Mouse (Mus musculus) midbrain, embryonic 15.5 days (tissue): ENCODE measurements at regions not wholly inside any gene's neighbourhood (a gene's known extent, or its start where the extent isn't known, plus 50 kb on each side); places are given as distances from the start of the nearest gene placed in this dataset.

Source experiments
- ATAC-seq: fragments of 200-750 bp; cut with Nextera tagmentation; replicated peaks from 2 replicates; pipeline ENCODE4 v1.8.0; 2017; ENCODE audit warnings: moderate TSS enrichment
- H3K27ac ChIP-seq: fragments of 300-500 bp; sonication (generic); 2 replicates; pipeline ENCODE4 v1.5.1; 2015; ENCODE audit warnings: mild to moderate bottlenecking, inconsistent platforms
- H3K27me3 ChIP-seq: fragments of 300-500 bp; sonication (generic); replicated peaks from 2 replicates; pipeline ENCODE4 v1.6.1; 2015; ENCODE audit warnings: inconsistent platforms
- H3K36me3 ChIP-seq: fragments of 300-500 bp; sonication (generic); replicated peaks from 2 replicates; pipeline ENCODE4 v1.6.1; 2015; ENCODE audit warnings: inconsistent platforms
- H3K4me1 ChIP-seq: fragments of 300-500 bp; sonication (generic); 2 replicates; pipeline ENCODE4 v1.6.1; 2015; ENCODE audit warnings: inconsistent platforms
- H3K4me2 ChIP-seq: fragments of 300-500 bp; sonication (generic); 2 replicates; pipeline ENCODE4 v1.6.1; 2015; ENCODE audit warnings: inconsistent platforms, mild to moderate bottlenecking, moderate library complexity
- H3K4me3 ChIP-seq: fragments of 300-500 bp; sonication (generic); 2 replicates; pipeline ENCODE4 v1.5.1; 2015; ENCODE audit warnings: mild to moderate bottlenecking, inconsistent platforms
- H3K9ac ChIP-seq: fragments of 300-500 bp; sonication (generic); 2 replicates; pipeline ENCODE4 v1.6.1; 2015; ENCODE audit warnings: mild to moderate bottlenecking, inconsistent platforms
- H3K9me3 ChIP-seq: fragments of 300-500 bp; sonication (generic); 2 replicates; pipeline ENCODE4 v1.6.1; 2016; ENCODE audit warnings: inconsistent platforms
- WGBS: fragments of 180-500 bp; shearing (Covaris S2); methylation state at CpG from one replicate; pipeline ENCODE4 v1.1.7; 2015; ENCODE audit warnings: mixed read lengths; 5-methylcytosine and 5-hydroxymethylcytosine counted together

GRCm38 (mm10) chr17:10026770-10027169 lies 292.9 kb downstream of the Qk start:
- Histone ChIP-seq H3K4me2 (no peak overlapping the region), H3K27me3 (no peaks in the 10 kb centered on the region), H3K27ac (no peak overlapping the region), H3K9ac (no peak overlapping the region), H3K36me3 (no peaks in the 10 kb centered on the region), H3K4me1 (no peaks in the 10 kb centered on the region), H3K9me3 (no peaks in the 10 kb centered on the region), H3K4me3 (no peak overlapping the region)
- ATAC-seq, result no peak

- no peak for ATAC-seq
- Histone ChIP-seq H3K36me3 (no peaks in the 10 kb centered on the region), H3K9me3 (no peaks in the 10 kb centered on the region), H3K4me3 (no peak overlapping the region), H3K27ac (no peak overlapping the region), H3K4me1 (no peaks in the 10 kb centered on the region), H3K9ac (no peak overlapping the region), H3K4me2 (no peak overlapping the region), H3K27me3 (no peaks in the 10 kb centered on the region)
- 76% methylated on average over 5 of the region's 5 CpGs for WGBS
These were observed 294.4 kb downstream of the Qk start for GRCm38 (mm10) chr17:10025212-10025611.

GRCm38 (mm10) chr17:10024323-10024722 lies 295.3 kb downstream of the Qk start:
- Histone ChIP-seq H3K4me3 (no peak overlapping the region), H3K9ac (no peak overlapping the region), H3K36me3 (no peaks in the 10 kb centered on the region), H3K27me3 (no peaks in the 10 kb centered on the region), H3K9me3 (no peaks in the 10 kb centered on the region), H3K27ac (no peak overlapping the region), H3K4me2 (no peak overlapping the region), H3K4me1 (no peaks in the 10 kb centered on the region)
- ATAC-seq, result no peak

GRCm38 (mm10) chr17:10012161-10012560 lies 307.5 kb downstream of the Qk start:
- Histone ChIP-seq H3K9ac (no peak overlapping the region), H3K4me3 (no peak overlapping the region), H3K4me2 (no peak overlapping the region), H3K36me3 (no peaks in the 10 kb centered on the region), H3K9me3 (no peaks in the 10 kb centered on the region), H3K27me3 (no peaks in the 10 kb centered on the region), H3K27ac (no peak overlapping the region), H3K4me1 (no peaks in the 10 kb centered on the region)
- WGBS, result 62% methylated on average over 3 of the region's 3 CpGs
- no peak for ATAC-seq

GRCm38 (mm10) chr17:10011728-10012127 lies 307.9 kb downstream of the Qk start:
- H3K9me3 ChIP-seq, result no peaks in the 10 kb centered on the region
- H3K27ac ChIP-seq, result no peak overlapping the region
- 51% methylated on average over 8 of the region's 8 CpGs for WGBS
- H3K9ac ChIP-seq, result no peak overlapping the region
- H3K36me3 ChIP-seq, result no peaks in the 10 kb centered on the region
- H3K27me3 ChIP-seq, result no peaks in the 10 kb centered on the region
- no peak overlapping the region for H3K4me3 ChIP-seq
- H3K4me2 ChIP-seq, result no peak overlapping the region
- ATAC-seq, result no peak
- no peaks in the 10 kb centered on the region for H3K4me1 ChIP-seq

GRCm38 (mm10) chr17:10001071-10001591 lies 318.5 kb downstream of the Qk start:
- no peak overlapping the region for H3K4me3 ChIP-seq

GRCm38 (mm10) chr17:9995321-9995720 lies 324.3 kb downstream of the Qk start:
- no peaks in the 10 kb centered on the region for H3K27me3 ChIP-seq
- H3K4me3 ChIP-seq, result no peak overlapping the region
- ATAC-seq, result no peak
- no peak overlapping the region for H3K4me2 ChIP-seq
- WGBS, result 62% methylated on average over 5 of the region's 5 CpGs
- H3K9ac ChIP-seq, result no peak overlapping the region
- H3K36me3 ChIP-seq, result no peaks in the 10 kb centered on the region
- H3K4me1 ChIP-seq, result no peaks in the 10 kb centered on the region
- no peak overlapping the region for H3K27ac ChIP-seq
- no peaks in the 10 kb centered on the region for H3K9me3 ChIP-seq

More at GRCm38 (mm10) chr17:10001071-10001591, 318.5 kb downstream of the Qk start:
- Histone ChIP-seq H3K9me3 (no peaks in the 10 kb centered on the region), H3K36me3 (no peaks in the 10 kb centered on the region), H3K4me2 (no peak overlapping the region), H3K4me1 (no peaks in the 10 kb centered on the region), H3K27me3 (no peaks in the 10 kb centered on the region), H3K27ac (no peak overlapping the region), H3K9ac (no peak overlapping the region)
- no peak for ATAC-seq
- 85% methylated on average over 7 of the region's 7 CpGs for WGBS

GRCm38 (mm10) chr17:9990744-9991143 lies 321.2 kb upstream of the Pabpc6 start:
- H3K27ac ChIP-seq, result no peak overlapping the region
- H3K4me3 ChIP-seq, result no peak overlapping the region
- ATAC-seq, result no peak
- no peaks in the 10 kb centered on the region for H3K36me3 ChIP-seq
- H3K4me2 ChIP-seq, result no peak overlapping the region
- 95% methylated on average over 1 of the region's 1 CpGs for WGBS
- no peak overlapping the region for H3K9ac ChIP-seq
- H3K4me1 ChIP-seq, result no peaks in the 10 kb centered on the region
- H3K9me3 ChIP-seq, result no peaks in the 10 kb centered on the region
- no peaks in the 10 kb centered on the region for H3K27me3 ChIP-seq

- 91% methylated on average over 3 of the region's 3 CpGs for WGBS
These were observed 311.8 kb upstream of the Pabpc6 start for GRCm38 (mm10) chr17:9981273-9981672.

GRCm38 (mm10) chr17:9976866-9977421 lies 307.4 kb upstream of the Pabpc6 start:
- Histone ChIP-seq H3K4me1 (0 out of 2 replicates have a peak, but pooled peaks cover 9% of the 10 kb centered on the region), H3K36me3 (no peaks in the 10 kb centered on the region), H3K27me3 (no peaks in the 10 kb centered on the region), H3K27ac (no peak overlapping the region), H3K4me3 (no peak overlapping the region), H3K9me3 (no peaks in the 10 kb centered on the region), H3K4me2 (no peak overlapping the region), H3K9ac (no peak overlapping the region)
- ATAC-seq, result no peak
- 94% methylated on average over 4 of the region's 4 CpGs for WGBS

More at GRCm38 (mm10) chr17:9981273-9981672, 311.8 kb upstream of the Pabpc6 start:
- H3K27me3 ChIP-seq, result no peaks in the 10 kb centered on the region
- H3K4me1 ChIP-seq, result 0 out of 2 replicates have a peak, but pooled peaks cover 14% of the 10 kb centered on the region
- H3K9me3 ChIP-seq, result no peaks in the 10 kb centered on the region
- H3K4me2 ChIP-seq, result no peak overlapping the region
- no peak for ATAC-seq
- no peaks in the 10 kb centered on the region for H3K36me3 ChIP-seq
- H3K9ac ChIP-seq, result no peak overlapping the region
- no peak overlapping the region for H3K27ac ChIP-seq
- no peak overlapping the region for H3K4me3 ChIP-seq

- Histone ChIP-seq H3K27me3 (no peaks in the 10 kb centered on the region), H3K36me3 (no peaks in the 10 kb centered on the region), H3K4me2 (no peak overlapping the region), H3K4me1 (0 out of 2 replicates have a peak, but pooled peaks cover 9% of the 10 kb centered on the region), H3K4me3 (no peak overlapping the region), H3K27ac (no peak overlapping the region), H3K9me3 (no peaks in the 10 kb centered on the region), H3K9ac (no peak overlapping the region)
- ATAC-seq, result no peak
- 84% methylated on average over 14 of the region's 14 CpGs for WGBS
These were observed 306.5 kb upstream of the Pabpc6 start for GRCm38 (mm10) chr17:9975995-9976394.

- no peak overlapping the region for H3K4me3 ChIP-seq
- no peak for ATAC-seq
- H3K9ac ChIP-seq, result no peak overlapping the region
- no peaks in the 10 kb centered on the region for H3K27me3 ChIP-seq
- H3K4me1 ChIP-seq, result peaks cover 9% of the 10 kb centered on the region; the same call in 1 of the 2 replicates
- 90% methylated on average over 1 of the region's 1 CpGs for WGBS
- no peak overlapping the region for H3K27ac ChIP-seq
- no peaks in the 10 kb centered on the region for H3K36me3 ChIP-seq
- no peaks in the 10 kb centered on the region for H3K9me3 ChIP-seq
- H3K4me2 ChIP-seq, result no peak overlapping the region
These were observed 305.6 kb upstream of the Pabpc6 start for GRCm38 (mm10) chr17:9975153-9975552.

- H3K4me1 ChIP-seq, result peaks cover 9% of the 10 kb centered on the region; the same call in 1 of the 2 replicates
- no peak overlapping the region for H3K4me3 ChIP-seq
- no peak for ATAC-seq
- no peak overlapping the region for H3K9ac ChIP-seq
- H3K9me3 ChIP-seq, result no peaks in the 10 kb centered on the region
- 59% methylated on average over 7 of the region's 7 CpGs for WGBS
- H3K27me3 ChIP-seq, result no peaks in the 10 kb centered on the region
- no peak overlapping the region for H3K4me2 ChIP-seq
- H3K27ac ChIP-seq, result 0 out of 2 replicates have a peak overlapping the region, but pooled peaks have one; percentile 28
- no peaks in the 10 kb centered on the region for H3K36me3 ChIP-seq
These were observed 298.5 kb upstream of the Pabpc6 start for GRCm38 (mm10) chr17:9967988-9968387.
